19 mouse cellular contexts compared by ENCODE assay signal in genomic region chr3:105017314-105017713, GRCm38 (mm10). TPM values are rescaled to one million over a fixed set of nuclear protein-coding genes. Genes with fewer than 3 reads are reported as not detected.
DNase-seq lines count a peak whose midpoint lies in the region; ATAC-seq and TF ChIP-seq lines count a peak whose summit lies in the region.
"Had no signal": no experiment of that assay in that cellular context is flagged by ENCODE, and none has a peak within 500 bp of the region (broad histone marks: within the 10 kb centered on the region; RNA-seq: fewer than 3 reads in every experiment).

No protein-coding gene starts in this region.

- H3K27ac ChIP-seq in heart, embryonic 10.5 days: peak overlapping the region; percentile 62; the same call in 1 of the 2 replicates
- peak overlapping the region; percentile 51; the same call in 1 of the 2 replicates for H3K27ac ChIP-seq in hindbrain, postnatal 0 days
- no peak overlapping the region for H3K27ac ChIP-seq in hindbrain, embryonic 10.5 days
- H3K27ac ChIP-seq in liver, embryonic 16.5 days (ENCODE audit: low read length): no peak overlapping the region; the same call in 1 of the 2 replicates
- no peak overlapping the region for H3K27ac ChIP-seq in liver, embryonic 12.5 days
- H3K27ac ChIP-seq in liver, postnatal 0 days (ENCODE audit: low read depth): peak overlapping the region; percentile 3; the same call in 1 of the 2 replicates
- H3K27ac ChIP-seq: embryonic facial prominence, embryonic 13.5 days; intestine, embryonic 15.5 days; midbrain, embryonic 12.5 days had no signal

- WGBS in heart, embryonic 10.5 days: 33% methylated on average over 8 of the region's 8 CpGs
- 88% methylated on average over 8 of the region's 8 CpGs for WGBS in hindbrain, postnatal 0 days
- 93% methylated on average over 8 of the region's 8 CpGs for WGBS in hindbrain, embryonic 10.5 days
- WGBS in liver, embryonic 16.5 days (ENCODE audit: insufficient replicate concordance): 30% methylated on average over 8 of the region's 8 CpGs
- 22% methylated on average over 8 of the region's 8 CpGs for WGBS in liver, embryonic 12.5 days (ENCODE audit: insufficient replicate concordance)
- 42% methylated on average over 8 of the region's 8 CpGs for WGBS in liver, postnatal 0 days (ENCODE audit: insufficient replicate concordance)

- H3K4me3 ChIP-seq in heart, embryonic 10.5 days: no peak overlapping the region
- H3K4me3 ChIP-seq in hindbrain, postnatal 0 days (ENCODE audit: low read length): no peak overlapping the region
- no peak overlapping the region for H3K4me3 ChIP-seq in hindbrain, embryonic 10.5 days
- no peak overlapping the region for H3K4me3 ChIP-seq in liver, embryonic 16.5 days (ENCODE audit: low read depth, low read length)
- no peak overlapping the region for H3K4me3 ChIP-seq in liver, embryonic 12.5 days
- H3K4me3 ChIP-seq in liver, postnatal 0 days (ENCODE audit: low read depth, low read length): no peak overlapping the region
- H3K4me3 ChIP-seq: embryonic facial prominence, embryonic 13.5 days; intestine, embryonic 15.5 days; midbrain, embryonic 12.5 days had no signal

- H3K9ac ChIP-seq in hindbrain, postnatal 0 days (replicated peaks; ENCODE audit: low read length): no peak overlapping the region
- no peak overlapping the region for H3K9ac ChIP-seq in liver, embryonic 16.5 days (ENCODE audit: low read depth, low read length)
- H3K9ac ChIP-seq in liver, embryonic 12.5 days: no peak overlapping the region
- no peak overlapping the region for H3K9ac ChIP-seq in liver, postnatal 0 days (replicated peaks)
- H3K9ac ChIP-seq: embryonic facial prominence, embryonic 13.5 days; intestine, embryonic 15.5 days; midbrain, embryonic 12.5 days had no signal

- H3K27me3 ChIP-seq in heart, embryonic 10.5 days (ENCODE audit: insufficient read depth, poor library complexity, severe bottlenecking): no peaks in the 10 kb centered on the region
- no peaks in the 10 kb centered on the region for H3K27me3 ChIP-seq in hindbrain, postnatal 0 days (ENCODE audit: insufficient read depth, low read length)
- H3K27me3 ChIP-seq in hindbrain, embryonic 10.5 days (ENCODE audit: insufficient read depth, poor library complexity, severe bottlenecking): no peaks in the 10 kb centered on the region
- H3K27me3 ChIP-seq in liver, embryonic 16.5 days (ENCODE audit: control insufficient read depth, insufficient read depth, low read depth, low read length): no peaks in the 10 kb centered on the region
- no peaks in the 10 kb centered on the region for H3K27me3 ChIP-seq in liver, embryonic 12.5 days (replicated peaks)
- no peaks in the 10 kb centered on the region for H3K27me3 ChIP-seq in liver, postnatal 0 days (ENCODE audit: insufficient read depth, low read length)
- H3K27me3 ChIP-seq: embryonic facial prominence, embryonic 13.5 days; intestine, embryonic 15.5 days; midbrain, embryonic 12.5 days had no signal

- no peaks in the 10 kb centered on the region for H3K9me3 ChIP-seq in heart, embryonic 10.5 days
- no peaks in the 10 kb centered on the region for H3K9me3 ChIP-seq in hindbrain, postnatal 0 days (ENCODE audit: low read length)
- no peaks in the 10 kb centered on the region for H3K9me3 ChIP-seq in hindbrain, embryonic 10.5 days
- H3K9me3 ChIP-seq in liver, embryonic 16.5 days (replicated peaks; ENCODE audit: control insufficient read depth, low read length): no peaks in the 10 kb centered on the region
- H3K9me3 ChIP-seq in liver, embryonic 12.5 days (replicated peaks): no peaks in the 10 kb centered on the region
- H3K9me3 ChIP-seq in liver, postnatal 0 days (ENCODE audit: low read length): no peaks in the 10 kb centered on the region
- H3K9me3 ChIP-seq: embryonic facial prominence, embryonic 13.5 days; intestine, embryonic 15.5 days; midbrain, embryonic 12.5 days had no signal

- no peak for TF ChIP-seq EP300 in liver, postnatal 0 days (IDR thresholded peaks at IDR 0.05; ENCODE audit: low read depth)

- peaks cover 14% of the 10 kb centered on the region; the same call in 1 of the 2 replicates for H3K36me3 ChIP-seq in heart, embryonic 10.5 days
- H3K36me3 ChIP-seq in hindbrain, postnatal 0 days (ENCODE audit: insufficient read depth, low read length): no peaks in the 10 kb centered on the region
- H3K36me3 ChIP-seq in hindbrain, embryonic 10.5 days: peaks cover 37% of the 10 kb centered on the region
- no peaks in the 10 kb centered on the region for H3K36me3 ChIP-seq in liver, embryonic 16.5 days (ENCODE audit: control insufficient read depth, insufficient read depth)
- no peaks in the 10 kb centered on the region for H3K36me3 ChIP-seq in liver, embryonic 12.5 days
- no peaks in the 10 kb centered on the region for H3K36me3 ChIP-seq in liver, postnatal 0 days (replicated peaks; ENCODE audit: insufficient read depth, low read length)
- H3K36me3 ChIP-seq: intestine, embryonic 15.5 days had no signal

- H3K4me1 ChIP-seq in heart, embryonic 10.5 days: peaks cover 83% of the 10 kb centered on the region
- no peaks in the 10 kb centered on the region for H3K4me1 ChIP-seq in hindbrain, postnatal 0 days (ENCODE audit: insufficient read depth, low read length)
- H3K4me1 ChIP-seq in hindbrain, embryonic 10.5 days (replicated peaks): peaks cover 6% of the 10 kb centered on the region; the same call in 1 of the 2 replicates
- no peaks in the 10 kb centered on the region for H3K4me1 ChIP-seq in liver, embryonic 16.5 days (ENCODE audit: control insufficient read depth, low read depth, low read length)
- 0 out of 2 replicates have a peak, but pooled peaks cover 6% of the 10 kb centered on the region for H3K4me1 ChIP-seq in liver, embryonic 12.5 days
- 0 out of 2 replicates have a peak, but pooled peaks cover 6% of the 10 kb centered on the region for H3K4me1 ChIP-seq in liver, postnatal 0 days (ENCODE audit: insufficient read depth)

- DNase-seq in heart, embryonic 10.5 days (ENCODE audit: low spot score): no peak
- no peak for DNase-seq in heart, postnatal 4 days
- no peak for DNase-seq in hindbrain, postnatal 0 days (ENCODE audit: low spot score)
- DNase-seq in hindbrain, embryonic 10.5 days (ENCODE audit: low spot score): no peak
- DNase-seq in liver, postnatal 0 days: no peak
- DNase-seq: thymus, postnatal 25 days had no signal

- ATAC-seq in hindbrain, postnatal 0 days: no peak
- peak; percentile 39; the same call in 1 of the 2 replicates for ATAC-seq in liver, embryonic 16.5 days (ENCODE audit: low read depth)
- ATAC-seq in liver, embryonic 12.5 days: no peak
- peak; percentile 31; the same call in 1 of the 2 replicates for ATAC-seq in liver, postnatal 0 days
- no peak for ATAC-seq in megakaryocyte-erythroid progenitor cell, adult 5-6 weeks (replicated peaks; ENCODE audit: low FRiP score, low TSS enrichment, poor library complexity, severe bottlenecking)
- ATAC-seq: intestine, embryonic 15.5 days had no signal

- H3K4me2 ChIP-seq in hindbrain, postnatal 0 days (ENCODE audit: low read depth, low read length): no peak overlapping the region
- no peak overlapping the region for H3K4me2 ChIP-seq in liver, embryonic 16.5 days (ENCODE audit: low read depth, low read length)
- H3K4me2 ChIP-seq in liver, embryonic 12.5 days: no peak overlapping the region
- H3K4me2 ChIP-seq in liver, postnatal 0 days (ENCODE audit: low read depth, low read length): no peak overlapping the region
- H3K4me2 ChIP-seq: embryonic facial prominence, embryonic 13.5 days; intestine, embryonic 15.5 days; midbrain, embryonic 12.5 days had no signal

- no peak for TF ChIP-seq CTCF in hindbrain, postnatal 0 days (IDR thresholded peaks at IDR 0.05; ENCODE audit: low read depth)
- no peak for TF ChIP-seq CTCF in liver, postnatal 0 days (IDR thresholded peaks at IDR 0.05; ENCODE audit: low read depth)

RNA-seq across cellular contexts. Expression of gene Cttnbp2nl, which starts 35.6 kb away (rescaled TPM):
- polyA plus RNA-seq in heart, embryonic 10.5 days (2016; fragmentation: Nextera tagmentation; extraction: Ambion mirVana): 35.9 and 37.4 TPM in 2 replicates
- total RNA-seq in heart, postnatal 4 days (2021): 10 to 100 TPM; 35.3 to 36.3 TPM
- total RNA-seq in hindbrain, postnatal 0 days (2014; rRNA removed): 24.9 and 27.8 TPM in 2 replicates
- 35.9 and 42.4 TPM in 2 replicates for polyA plus RNA-seq in hindbrain, postnatal 0 days (2015; fragmentation: Nextera tagmentation; extraction: Ambion mirVana)
- 41.3 and 41.8 TPM in 2 replicates for polyA plus RNA-seq in hindbrain, embryonic 10.5 days (2016; fragmentation: Nextera tagmentation; extraction: Ambion mirVana)
- 2.1 and 3.3 TPM in 2 replicates for polyA plus RNA-seq in liver, embryonic 16.5 days (2015; fragmentation: Nextera tagmentation; extraction: Ambion mirVana)
- polyA plus RNA-seq in liver, embryonic 12.5 days (2016; fragmentation: Nextera tagmentation; extraction: Ambion mirVana): 3.4 and 3.8 TPM in 2 replicates
- polyA plus RNA-seq in liver, postnatal 0 days (2015; fragmentation: Nextera tagmentation; extraction: Ambion mirVana): 2.2 and 4.2 TPM in 2 replicates
- total RNA-seq in megakaryocyte-erythroid progenitor cell, adult 5-6 weeks (2014; fragmentation: Nextera tagmentation): not detected in 2 replicates
- not detected in 2 replicates for total RNA-seq in megakaryocyte-erythroid progenitor cell, adult 5-6 weeks (2017)

RNA-seq across cellular contexts. Expression of gene 4930564D02Rik, which starts 49.3 kb away (rescaled TPM):
- not detected in 2 replicates for polyA plus RNA-seq in heart, embryonic 10.5 days (2016; fragmentation: Nextera tagmentation; extraction: Ambion mirVana)
- not detected for total RNA-seq in heart, postnatal 4 days (2021)
- total RNA-seq in hindbrain, postnatal 0 days (2014; rRNA removed): not detected in 2 replicates
- polyA plus RNA-seq in hindbrain, postnatal 0 days (2015; fragmentation: Nextera tagmentation; extraction: Ambion mirVana): not detected in 2 replicates
- not detected in 2 replicates for polyA plus RNA-seq in hindbrain, embryonic 10.5 days (2016; fragmentation: Nextera tagmentation; extraction: Ambion mirVana)
- polyA plus RNA-seq in liver, embryonic 16.5 days (2015; fragmentation: Nextera tagmentation; extraction: Ambion mirVana): not detected in 2 replicates
- polyA plus RNA-seq in liver, embryonic 12.5 days (2016; fragmentation: Nextera tagmentation; extraction: Ambion mirVana): not detected in 2 replicates
- not detected in 2 replicates for polyA plus RNA-seq in liver, postnatal 0 days (2015; fragmentation: Nextera tagmentation; extraction: Ambion mirVana)
- total RNA-seq in megakaryocyte-erythroid progenitor cell, adult 5-6 weeks (2014; fragmentation: Nextera tagmentation): not detected in 2 replicates
- not detected in 2 replicates for total RNA-seq in megakaryocyte-erythroid progenitor cell, adult 5-6 weeks (2017)
- total RNA-seq: adrenal gland, postnatal 4 days; granulocyte monocyte progenitor cell, adult 5-6 weeks had no signal
- polyA plus RNA-seq: C2C12; embryonic facial prominence, embryonic 13.5 days; forebrain, embryonic 11.5 days; intestine, embryonic 15.5 days; large intestine, adult 2 months; limb, embryonic 11.5 days; midbrain, embryonic 12.5 days; spleen, adult 2 months had no signal

RNA-seq across cellular contexts. Expression of gene Wnt2b, which starts 55.6 kb away (rescaled TPM):
- polyA plus RNA-seq in heart, embryonic 10.5 days (2016; fragmentation: Nextera tagmentation; extraction: Ambion mirVana): 1.3 and 1.6 TPM in 2 replicates
- total RNA-seq in heart, postnatal 4 days (2021): 1 to 10 TPM; 1.0 to 1.7 TPM
- 1.9 and 3.2 TPM in 2 replicates for total RNA-seq in hindbrain, postnatal 0 days (2014; rRNA removed)
- 0.56 and 0.88 TPM in 2 replicates for polyA plus RNA-seq in hindbrain, postnatal 0 days (2015; fragmentation: Nextera tagmentation; extraction: Ambion mirVana)
- 1.3 and 1.7 TPM in 2 replicates for polyA plus RNA-seq in hindbrain, embryonic 10.5 days (2016; fragmentation: Nextera tagmentation; extraction: Ambion mirVana)
- 0.11 and 0.19 TPM in 2 replicates for polyA plus RNA-seq in liver, embryonic 16.5 days (2015; fragmentation: Nextera tagmentation; extraction: Ambion mirVana)
- 0.24 and 0.25 TPM in 2 replicates for polyA plus RNA-seq in liver, embryonic 12.5 days (2016; fragmentation: Nextera tagmentation; extraction: Ambion mirVana)
- 0.07 and 0.09 TPM in 2 replicates for polyA plus RNA-seq in liver, postnatal 0 days (2015; fragmentation: Nextera tagmentation; extraction: Ambion mirVana)
- not detected in 2 replicates for total RNA-seq in megakaryocyte-erythroid progenitor cell, adult 5-6 weeks (2014; fragmentation: Nextera tagmentation)
- total RNA-seq in megakaryocyte-erythroid progenitor cell, adult 5-6 weeks (2017): not detected in 2 replicates
- total RNA-seq: granulocyte monocyte progenitor cell, adult 5-6 weeks had no signal

Comparison
In these comparisons a context has a peak if more than half of its experiments do, and no peak if none do; other contexts are left out.
1. H3K27ac ChIP-seq: peak in heart, embryonic 10.5 days (single experiment), hindbrain, postnatal 0 days (single experiment) and liver, postnatal 0 days (single experiment); none in hindbrain, embryonic 10.5 days (single experiment), liver, embryonic 16.5 days (single experiment) and liver, embryonic 12.5 days (single experiment).
2. ATAC-seq: peak in liver, embryonic 16.5 days (single experiment) and liver, postnatal 0 days (single experiment); none in hindbrain, postnatal 0 days (single experiment), liver, embryonic 12.5 days (single experiment) and megakaryocyte-erythroid progenitor cell, adult 5-6 weeks (single experiment).